ENCODE assay signal across 16 mouse cellular contexts in genomic region chr2:29410884-29411283, GRCm38 (mm10).
"Had no signal": no experiment of that assay in that cellular context is flagged by ENCODE, and none has a peak within 500 bp of the region (broad histone marks: within the 10 kb centered on the region; RNA-seq: fewer than 3 reads in every experiment).

No protein-coding gene starts in this region.

- H3K9ac ChIP-seq: neural tube, embryonic 13.5 days; neural tube, embryonic 15.5 days; stomach, embryonic 15.5 days had no signal

- DNase-seq: retina, postnatal 1 day; right cerebral cortex, adult 18-20 months; right cerebral cortex, postnatal 14 days; right cerebral cortex, postnatal 25 days; right cerebral cortex, postnatal 4 days; spleen, adult 18-20 months; thymus, adult 18-20 months; thymus, adult 2 months; thymus, postnatal 14 days; thymus, postnatal 25 days; thymus, postnatal 36 days; thymus, postnatal 4 days had no signal

- H3K27ac ChIP-seq: neural tube, embryonic 13.5 days; neural tube, embryonic 15.5 days; stomach, embryonic 15.5 days; stomach, postnatal 0 days had no signal

- H3K4me2 ChIP-seq: neural tube, embryonic 13.5 days; neural tube, embryonic 15.5 days; stomach, embryonic 15.5 days had no signal

- H3K36me3 ChIP-seq: neural tube, embryonic 13.5 days; neural tube, embryonic 15.5 days; stomach, embryonic 15.5 days had no signal

- H3K4me3 ChIP-seq: neural tube, embryonic 13.5 days; neural tube, embryonic 15.5 days; stomach, embryonic 15.5 days had no signal

- H3K9me3 ChIP-seq: neural tube, embryonic 13.5 days; neural tube, embryonic 15.5 days; stomach, embryonic 15.5 days had no signal

- H3K27me3 ChIP-seq: neural tube, embryonic 13.5 days; neural tube, embryonic 15.5 days; stomach, embryonic 15.5 days had no signal
